Mouse (Mus musculus) forebrain, embryonic 14.5 days (tissue): ENCODE measurements around the gene Slc9a3r2. TPM values are rescaled to one million over a fixed set of nuclear protein-coding genes. Genes with fewer than 3 reads are reported as not detected.

Source experiments
- ATAC-seq: fragments of 200-750 bp; cut with Nextera tagmentation; 2 replicates; pipeline ENCODE4 v1.8.0; 2017; ENCODE audit warnings: mild to moderate bottlenecking, moderate library complexity
- DNase-seq: peaks from one replicate; pipeline ENCODE4 v3.0.0-alpha.2; 2015; ENCODE audit warnings: low spot score
- H3K27ac ChIP-seq: fragments of 300-500 bp; sonication (generic); 2 replicates; pipeline ENCODE4 v1.5.1; 2014; ENCODE audit warnings: low read depth, mild to moderate bottlenecking, control low read depth, low read length, moderate library complexity
- H3K27me3 ChIP-seq: fragments of 300-500 bp; sonication (generic); replicated peaks from 2 replicates; pipeline ENCODE4 v1.6.1; 2014; ENCODE audit warnings: low read length, control low read depth, mixed read lengths; ENCODE audit not compliant: control insufficient read depth, insufficient read depth
- H3K36me3 ChIP-seq: fragments of 300-500 bp; sonication (generic); 2 replicates; pipeline ENCODE4 v1.6.1; 2014; ENCODE audit warnings: low read length, control low read depth; ENCODE audit not compliant: control insufficient read depth, insufficient read depth
- H3K4me1 ChIP-seq: fragments of 300-500 bp; sonication (generic); 2 replicates; pipeline ENCODE4 v1.6.1; 2014; ENCODE audit warnings: antibody characterized with exemption, low read length, control low read depth; ENCODE audit not compliant: control insufficient read depth, insufficient read depth
- H3K4me2 ChIP-seq: fragments of 300-500 bp; sonication (generic); 2 replicates; pipeline ENCODE4 v1.6.1; 2014; ENCODE audit warnings: mild to moderate bottlenecking, control low read depth, low read length
- H3K4me3 ChIP-seq: fragments of 300-500 bp; sonication (generic); 2 replicates; pipeline ENCODE4 v1.5.1; 2014; ENCODE audit warnings: low read depth, low read length, control low read depth
- H3K9ac ChIP-seq: fragments of 300-500 bp; sonication (generic); 2 replicates; pipeline ENCODE4 v1.6.1; 2014; ENCODE audit warnings: mild to moderate bottlenecking, low read length, control low read depth, moderate library complexity
- H3K9me3 ChIP-seq: fragments of 300-500 bp; sonication (generic); replicated peaks from 2 replicates; pipeline ENCODE4 v1.6.1; 2016; ENCODE audit warnings: low read length, control low read depth, mixed read lengths; ENCODE audit not compliant: control insufficient read depth
- WGBS: fragments of 180-500 bp; shearing (Covaris S2); extraction: QIAGEN DNeasy Blood & Tissue Kit; methylation state at CpG from one replicate; pipeline ENCODE4 v1.1.7; 2014; 5-methylcytosine and 5-hydroxymethylcytosine counted together
- polyA plus RNA-seq: library from polyadenylated mRNA; unstranded; fragments of >200 nt; fragmentation: Nextera tagmentation; extraction: Ambion mirVana; gene quantifications from 2 replicates; pipeline ENCODE4 v1.2.1, GENCODE M21; 2014

Gene Slc9a3r2
- polyA plus RNA-seq, 1 experiment from 2014 or later: 22.4 TPM

- H3K4me1 ChIP-seq: peaks cover 3% of the 10 kb centered on the region
- ATAC-seq (no peak), DNase-seq (no peak)
- no peaks in the 10 kb centered on the region for H3K9me3 ChIP-seq
- H3K36me3 ChIP-seq: no peaks in the 10 kb centered on the region
- H3K27me3 ChIP-seq: peaks cover 17% of the 10 kb centered on the region
- H3K27ac ChIP-seq: no peak overlapping the region
- 72% methylated on average over 3 of the region's 3 CpGs for WGBS
- H3K9ac ChIP-seq: no peak overlapping the region
- H3K4me2 ChIP-seq: no peak overlapping the region
- H3K4me3 ChIP-seq: no peak overlapping the region
These were observed 1.7 kb upstream of the Slc9a3r2 start for GRCm38 (mm10) chr17:24651835-24652234.

DNA sequence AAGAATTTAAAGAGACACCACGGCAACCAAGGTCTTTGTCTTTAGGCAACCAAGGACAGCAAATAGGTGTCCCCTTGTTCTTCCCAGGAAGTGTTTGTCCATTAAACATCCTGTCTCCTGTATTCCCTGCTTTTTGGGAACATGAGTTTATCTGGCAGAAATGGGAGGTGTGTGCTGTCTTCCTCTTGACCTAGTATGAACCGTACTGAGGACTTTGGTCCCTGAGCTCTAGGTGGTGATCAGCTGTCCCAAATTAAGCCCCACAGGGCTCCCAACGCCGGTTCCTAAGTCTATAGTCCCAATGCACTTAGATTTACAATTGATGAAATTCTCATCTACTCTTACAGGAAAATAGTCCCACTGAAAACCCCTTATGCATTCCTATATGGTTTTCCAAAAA is 639 bp upstream of the Slc9a3r2 start:
- WGBS: 80% methylated on average over 4 of the region's 4 CpGs
- H3K4me3 ChIP-seq: no peak overlapping the region

DNA sequence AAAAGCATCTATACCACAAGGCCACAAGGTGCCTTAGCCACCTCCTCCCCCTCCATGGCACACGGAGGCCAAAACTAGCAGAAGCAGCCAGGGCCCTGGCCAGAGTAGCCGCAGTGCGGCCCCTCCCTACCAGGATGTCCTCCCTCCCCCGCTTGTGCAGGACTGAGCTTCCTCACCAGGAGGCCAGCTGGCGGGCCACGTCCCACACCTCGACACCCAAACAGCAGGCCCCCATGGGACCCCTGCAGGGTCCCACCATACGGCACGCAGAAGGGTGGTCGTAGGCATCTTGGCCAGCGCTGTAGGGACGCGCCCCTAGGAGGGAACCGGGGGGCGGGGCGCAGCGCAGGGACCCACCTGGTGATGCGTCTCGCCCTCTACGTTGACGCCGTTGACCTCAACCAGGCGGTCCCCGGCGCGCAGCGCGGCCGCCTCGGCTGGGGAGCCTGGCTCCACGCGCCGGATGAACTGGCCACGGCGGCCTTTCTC is 502 bp downstream of the Slc9a3r2 start:
- H3K9me3 ChIP-seq: no peaks in the 10 kb centered on the region
- DNase-seq: peak; percentile 17
- H3K4me2 ChIP-seq: peak overlapping the region; percentile 99
- peak overlapping the region; percentile 82 for H3K9ac ChIP-seq
- H3K36me3 ChIP-seq: no peaks in the 10 kb centered on the region
- H3K27me3 ChIP-seq: peaks cover 11% of the 10 kb centered on the region
- H3K4me3 ChIP-seq: peak overlapping the region; percentile 57
- ATAC-seq: peak; percentile 32
- H3K27ac ChIP-seq: no peak overlapping the region
- WGBS: under 1% methylated on average over 34 of the region's 35 CpGs
- peaks cover 3% of the 10 kb centered on the region for H3K4me1 ChIP-seq

More for the DNA sequence above, 639 bp upstream of the Slc9a3r2 start:
- H3K27me3 ChIP-seq: peaks cover 11% of the 10 kb centered on the region
- no peaks in the 10 kb centered on the region for H3K36me3 ChIP-seq
- H3K9ac ChIP-seq: no peak overlapping the region
- no peaks in the 10 kb centered on the region for H3K9me3 ChIP-seq
- ATAC-seq (no peak), DNase-seq (no peak)
- no peak overlapping the region for H3K4me2 ChIP-seq
- H3K4me1 ChIP-seq: peaks cover 3% of the 10 kb centered on the region
- no peak overlapping the region for H3K27ac ChIP-seq

DNA sequence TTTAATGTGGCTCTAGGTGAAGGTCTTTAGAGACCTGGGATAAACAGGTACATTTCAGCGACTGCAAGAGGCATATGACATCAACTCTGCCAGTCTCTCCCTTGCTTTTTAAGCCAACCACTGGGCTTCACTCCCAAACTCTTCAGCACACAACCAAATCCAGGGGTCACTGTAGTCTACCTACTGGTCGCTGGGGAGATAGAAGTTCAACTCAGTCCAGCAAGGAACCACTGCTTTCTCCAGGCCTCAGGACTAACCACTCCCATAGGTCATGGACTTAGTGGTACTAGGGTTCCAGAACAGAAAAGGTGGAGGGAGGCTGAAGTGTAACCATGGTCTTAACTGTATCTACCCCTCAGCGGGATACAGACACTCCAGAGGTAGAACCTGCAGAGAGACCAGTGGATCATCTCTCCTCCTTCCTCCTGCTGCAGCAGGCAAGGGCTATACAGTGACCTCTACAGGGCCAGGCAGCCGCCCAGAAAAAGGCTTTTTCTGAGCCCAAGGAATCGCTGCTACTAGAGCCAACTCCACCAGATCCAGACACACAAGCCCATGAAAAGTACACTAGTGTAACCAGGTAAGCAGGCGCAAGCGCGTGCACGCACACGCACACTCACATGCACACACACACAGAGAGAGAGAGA is 1.3 kb downstream of the Slc9a3r2 start:
- DNase-seq: no peak
- no peak overlapping the region for H3K4me3 ChIP-seq
- H3K4me1 ChIP-seq: peaks cover 3% of the 10 kb centered on the region
- peaks cover 11% of the 10 kb centered on the region for H3K27me3 ChIP-seq
- H3K9me3 ChIP-seq: no peaks in the 10 kb centered on the region
- H3K27ac ChIP-seq: no peak overlapping the region
- 73% methylated on average over 10 of the region's 10 CpGs for WGBS
- H3K4me2 ChIP-seq: peak overlapping the region; percentile 99
- no peak overlapping the region for H3K9ac ChIP-seq
- no peaks in the 10 kb centered on the region for H3K36me3 ChIP-seq
- no peak for ATAC-seq

GRCm38 (mm10) chr17:24647493-24647892 is 2.6 kb downstream of the Slc9a3r2 start:
- Histone ChIP-seq H3K36me3 (no peaks in the 10 kb centered on the region), H3K27me3 (peaks cover 11% of the 10 kb centered on the region), H3K4me3 (no peak overlapping the region), H3K9me3 (no peaks in the 10 kb centered on the region), H3K9ac (no peak overlapping the region; the same call in 1 of the 2 replicates), H3K4me1 (peaks cover 3% of the 10 kb centered on the region), H3K4me2 (no peak overlapping the region), H3K27ac (no peak overlapping the region)
- DNase-seq: no peak
- no peak for ATAC-seq
- 82% methylated on average over 11 of the region's 11 CpGs for WGBS

DNA sequence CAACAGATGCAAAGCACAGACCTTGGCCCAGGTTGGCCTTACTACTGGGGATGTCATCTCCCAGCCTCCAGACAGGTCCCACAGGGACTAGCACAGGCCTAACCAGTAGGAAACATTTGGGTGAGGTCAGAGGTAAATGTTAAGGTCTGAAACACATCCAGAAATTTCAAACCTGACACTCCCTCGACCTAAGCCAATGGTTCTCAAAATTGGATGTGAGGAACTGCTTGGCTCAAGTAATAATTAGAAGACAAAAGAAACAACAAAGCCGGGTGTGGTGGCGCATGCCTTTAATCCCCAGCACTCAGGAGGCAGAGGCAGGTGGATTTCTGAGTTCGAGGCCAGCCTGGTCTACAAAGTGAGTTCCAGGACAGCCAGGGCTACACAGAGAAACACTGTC is 3.7 kb downstream of the Slc9a3r2 start:
- ATAC-seq (no peak), DNase-seq (no peak)
- no peaks in the 10 kb centered on the region for H3K9me3 ChIP-seq
- H3K27ac ChIP-seq: no peak overlapping the region
- no peak overlapping the region for H3K4me3 ChIP-seq
- 83% methylated on average over 4 of the region's 4 CpGs for WGBS
- no peaks in the 10 kb centered on the region for H3K36me3 ChIP-seq
- H3K27me3 ChIP-seq: peaks cover 11% of the 10 kb centered on the region
- no peak overlapping the region for H3K9ac ChIP-seq
- no peak overlapping the region for H3K4me2 ChIP-seq
- peaks cover 3% of the 10 kb centered on the region for H3K4me1 ChIP-seq

GRCm38 (mm10) chr17:24645916-24646315 is 4.2 kb downstream of the Slc9a3r2 start:
- WGBS: 81% methylated on average over 3 of the region's 3 CpGs

GRCm38 (mm10) chr17:24644875-24645721 is 5.0 kb downstream of the Slc9a3r2 start:
- Histone ChIP-seq H3K36me3 (no peaks in the 10 kb centered on the region), H3K9me3 (no peaks in the 10 kb centered on the region), H3K4me2 (no peak overlapping the region), H3K27me3 (no peaks in the 10 kb centered on the region), H3K4me1 (peaks cover 3% of the 10 kb centered on the region), H3K4me3 (no peak overlapping the region), H3K27ac (peak overlapping the region; percentile 14; the same call in 1 of the 2 replicates), H3K9ac (no peak overlapping the region)
- WGBS: 89% methylated on average over 9 of the region's 9 CpGs
- ATAC-seq (no peak), DNase-seq (no peak)

More at GRCm38 (mm10) chr17:24645916-24646315, 4.2 kb downstream of the Slc9a3r2 start:
- no peaks in the 10 kb centered on the region for H3K36me3 ChIP-seq
- no peak for DNase-seq
- no peak overlapping the region for H3K4me2 ChIP-seq
- peaks cover 3% of the 10 kb centered on the region for H3K4me1 ChIP-seq
- H3K9ac ChIP-seq: no peak overlapping the region
- H3K27me3 ChIP-seq: peaks cover 7% of the 10 kb centered on the region
- no peaks in the 10 kb centered on the region for H3K9me3 ChIP-seq
- no peak overlapping the region for H3K4me3 ChIP-seq
- no peak for ATAC-seq
- H3K27ac ChIP-seq: no peak overlapping the region
